Mouse (Mus musculus) limb, embryonic 11.5 days (tissue): ENCODE results near the gene 1700030J22Rik. TPM values are rescaled to one million over a fixed set of nuclear protein-coding genes. Genes with fewer than 3 reads are reported as not detected.

Experiments
- ATAC-seq: fragments of 200-750 bp; cut with Nextera tagmentation; 2 replicates; pipeline ENCODE4 v1.8.0; 2017; ENCODE audit warnings: low read depth; ENCODE audit not compliant: insufficient number of reproducible peaks, low FRiP score, low TSS enrichment
- DNase-seq: peaks from one replicate; pipeline ENCODE4 v3.0.0-alpha.2; 2015; ENCODE audit warnings: low spot score
- H3K27ac ChIP-seq: fragments of 300-500 bp; sonication (generic); replicated peaks from 2 replicates; pipeline ENCODE4 v1.5.1; 2014; ENCODE audit warnings: low read depth, mild to moderate bottlenecking, low read length
- H3K27me3 ChIP-seq: fragments of 300-500 bp; sonication (generic); 2 replicates; pipeline ENCODE4 v1.6.1; 2014; ENCODE audit warnings: mild to moderate bottlenecking, low read length, mixed read lengths; ENCODE audit not compliant: control insufficient read depth, insufficient read depth
- H3K36me3 ChIP-seq: fragments of 300-500 bp; sonication (generic); 2 replicates; pipeline ENCODE4 v1.6.1; 2014; ENCODE audit warnings: mild to moderate bottlenecking, low read length, moderate library complexity, mixed read lengths; ENCODE audit not compliant: control insufficient read depth, insufficient read depth
- H3K4me1 ChIP-seq: fragments of 300-500 bp; sonication (generic); 2 replicates; pipeline ENCODE4 v1.6.1; 2014; ENCODE audit warnings: low read length, mixed read lengths; ENCODE audit not compliant: control insufficient read depth, insufficient read depth
- H3K4me2 ChIP-seq: fragments of 300-500 bp; sonication (generic); 2 replicates; pipeline ENCODE4 v1.6.1; 2014; ENCODE audit warnings: low read depth, mild to moderate bottlenecking, moderate library complexity; ENCODE audit not compliant: severe bottlenecking
- H3K4me3 ChIP-seq: fragments of 300-500 bp; sonication (generic); 2 replicates; pipeline ENCODE4 v1.5.1; 2014; ENCODE audit warnings: low read depth, low read length
- H3K9ac ChIP-seq: fragments of 300-500 bp; sonication (generic); 2 replicates; pipeline ENCODE4 v1.6.1; 2014; ENCODE audit warnings: mild to moderate bottlenecking, low read length
- H3K9me3 ChIP-seq: fragments of 300-500 bp; sonication (generic); 2 replicates; pipeline ENCODE4 v1.6.1; 2016; ENCODE audit warnings: low read length; ENCODE audit not compliant: control insufficient read depth
- whole genome bisulfite sequencing: fragments of 180-500 bp; shearing (Covaris S2); extraction: QIAGEN DNeasy Blood & Tissue Kit; methylation state at CpG from one replicate; pipeline ENCODE4 v1.1.7; 2014; 5-methylcytosine and 5-hydroxymethylcytosine counted together
- polyA plus RNA-seq: library from polyadenylated mRNA; unstranded; fragments of >200 nt; fragmentation: Nextera tagmentation; extraction: Ambion mirVana; gene quantifications from 2 replicates; pipeline ENCODE4 v1.2.1, GENCODE M21; 2014

1700030J22Rik gene
- polyA plus RNA-seq = 2.1 TPM in 2 replicates

DNA sequence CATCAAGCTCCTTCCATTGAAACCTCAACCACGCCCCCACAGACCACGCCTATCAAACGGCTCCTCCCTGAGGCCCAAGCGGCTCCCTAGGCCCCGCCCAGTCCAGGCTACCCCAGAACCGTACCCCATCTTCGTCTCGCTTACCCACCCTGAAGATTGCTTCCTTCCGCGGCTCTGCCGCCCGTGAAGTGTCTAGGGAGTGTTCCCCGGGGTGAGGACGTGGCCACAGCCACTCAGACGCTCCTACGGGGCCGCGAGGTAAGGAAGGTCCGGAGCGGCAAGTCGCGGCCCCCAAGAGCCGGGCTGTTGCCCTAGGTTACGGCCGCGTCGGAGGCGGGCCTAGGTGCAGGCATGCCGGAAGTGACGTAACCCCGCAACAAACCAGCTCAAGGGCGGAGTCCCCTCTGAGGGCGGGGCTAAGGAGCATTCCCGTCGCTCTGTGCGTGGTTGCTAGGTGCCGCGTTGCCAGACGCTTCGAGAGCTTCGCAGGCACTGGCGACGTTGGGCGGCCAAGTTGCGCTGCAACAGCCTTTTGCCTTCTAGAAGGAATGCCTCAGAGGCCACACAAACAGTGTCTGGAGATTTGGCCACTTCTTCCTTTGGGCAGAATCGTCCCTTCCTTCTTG, at the start of gene 1700030J22Rik:
TSS of gene 1700030J22Rik (minus strand) at position 329 of the 626 bp plus-strand sequence.
- H3K9ac ChIP-seq = no peak within 1 kb of the TSS
- no peaks in the 10 kb centered on the region for H3K27me3 ChIP-seq
- peak within 1 kb of the TSS; percentile 69 for H3K4me2 ChIP-seq
- no peaks in the 10 kb centered on the region for H3K4me1 ChIP-seq
- no peaks in the 10 kb centered on the region for H3K9me3 ChIP-seq
- DNase-seq (peak; percentile 99), ATAC-seq (peak; percentile 99)
- H3K36me3 ChIP-seq = no peaks in the 10 kb centered on the region
- no peak within 1 kb of the TSS for H3K27ac ChIP-seq
- whole genome bisulfite sequencing = under 1% methylated on average over 46 of the region's 46 CpGs
- H3K4me3 ChIP-seq = peak within 1 kb of the TSS; percentile 53

GRCm38 (mm10) chr8:117027601-117028000, 48.8 kb upstream of the 1700030J22Rik start:
- H3K4me1 ChIP-seq = no peaks in the 10 kb centered on the region
- H3K4me2 ChIP-seq = no peak overlapping the region
- 86% methylated on average over 5 of the region's 5 CpGs for WGBS
- H3K27ac ChIP-seq = no peak overlapping the region
- H3K27me3 ChIP-seq = no peaks in the 10 kb centered on the region
- H3K36me3 ChIP-seq = no peaks in the 10 kb centered on the region
- H3K9me3 ChIP-seq = no peaks in the 10 kb centered on the region
- no peak for DNase-seq
- no peak overlapping the region for H3K9ac ChIP-seq
- ATAC-seq = no peak
- H3K4me3 ChIP-seq = no peak overlapping the region

DNA sequence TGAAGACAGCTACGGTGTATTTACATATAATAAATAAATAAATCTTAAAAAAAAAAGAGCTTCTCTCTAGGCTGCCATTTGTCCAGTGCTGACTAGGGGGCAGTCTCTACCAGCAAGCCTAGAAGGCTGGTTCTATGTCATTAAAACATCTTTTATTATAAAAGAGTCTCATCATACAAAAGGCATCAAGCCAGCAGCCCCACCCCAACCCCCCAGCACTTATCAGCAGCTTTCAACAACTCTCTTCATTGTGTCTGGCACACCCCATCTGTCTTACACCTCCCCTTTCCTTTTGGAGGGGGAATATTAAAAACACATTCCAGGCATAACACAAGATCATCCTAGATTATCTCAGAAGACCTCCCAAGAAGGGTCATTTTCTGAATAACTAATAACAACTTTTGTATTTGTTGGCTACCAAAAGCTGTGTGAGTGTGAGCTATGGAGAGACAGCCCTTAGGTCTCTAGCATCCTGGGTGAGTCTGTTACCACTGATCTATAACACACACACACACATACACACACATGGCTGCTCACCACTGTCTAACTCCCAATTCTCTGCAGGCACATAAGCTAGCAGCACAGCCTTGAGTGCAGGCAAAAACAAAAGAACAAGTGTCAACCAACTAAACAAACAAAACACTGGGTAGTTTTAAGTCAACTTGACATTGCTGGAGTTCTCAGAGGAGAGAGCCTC, 43.7 kb upstream of the 1700030J22Rik start:
- no peak for DNase-seq
- 87% methylated on average over 1 of the region's 1 CpGs for WGBS
- H3K27me3 ChIP-seq = no peaks in the 10 kb centered on the region
- no peak overlapping the region for H3K4me2 ChIP-seq
- no peaks in the 10 kb centered on the region for H3K36me3 ChIP-seq
- ATAC-seq = no peak
- H3K4me1 ChIP-seq = no peaks in the 10 kb centered on the region
- no peak overlapping the region for H3K4me3 ChIP-seq
- no peak overlapping the region for H3K27ac ChIP-seq
- no peaks in the 10 kb centered on the region for H3K9me3 ChIP-seq
- no peak overlapping the region for H3K9ac ChIP-seq

- 0 out of 2 replicates have a peak, but pooled peaks cover 2% of the 10 kb centered on the region for H3K9me3 ChIP-seq
- WGBS = 80% methylated on average over 18 of the region's 18 CpGs
- no peak overlapping the region for H3K4me3 ChIP-seq
These were observed 40.8 kb upstream of the 1700030J22Rik start for GRCm38 (mm10) chr8:117019323-117020275.

DNA sequence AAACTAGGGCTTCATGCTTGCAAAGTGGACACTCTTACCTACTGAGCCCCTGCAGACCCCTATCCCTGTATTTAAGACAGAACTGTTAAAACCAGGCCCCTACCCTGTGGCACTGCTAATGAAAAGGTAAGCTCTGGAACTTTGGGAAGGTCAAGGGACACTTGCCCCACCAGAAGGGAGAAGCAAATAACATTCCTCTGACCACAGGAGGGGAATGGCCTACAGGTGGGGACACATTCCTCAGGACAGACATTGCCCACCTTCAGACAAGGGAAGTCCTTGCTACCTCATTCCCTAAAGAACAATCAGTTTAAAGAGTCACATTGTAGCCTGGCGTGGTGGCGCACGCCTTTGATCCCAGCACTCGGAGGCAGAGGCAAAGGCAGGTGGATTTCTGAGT, 39.1 kb upstream of the 1700030J22Rik start:
- no peaks in the 10 kb centered on the region for H3K27me3 ChIP-seq
- 94% methylated on average over 4 of the region's 4 CpGs for WGBS
- no peaks in the 10 kb centered on the region for H3K4me1 ChIP-seq
- no peak overlapping the region for H3K9ac ChIP-seq
- H3K9me3 ChIP-seq = 0 out of 2 replicates have a peak, but pooled peaks cover 2% of the 10 kb centered on the region
- H3K36me3 ChIP-seq = no peaks in the 10 kb centered on the region
- DNase-seq (no peak), ATAC-seq (no peak)
- H3K4me3 ChIP-seq = no peak overlapping the region
- no peak overlapping the region for H3K27ac ChIP-seq
- no peak overlapping the region for H3K4me2 ChIP-seq

More at GRCm38 (mm10) chr8:117019323-117020275, 40.8 kb upstream of the 1700030J22Rik start:
- Histone ChIP-seq H3K4me1 (no peaks in the 10 kb centered on the region), H3K9ac (no peak overlapping the region), H3K27me3 (no peaks in the 10 kb centered on the region), H3K27ac (no peak overlapping the region), H3K36me3 (no peaks in the 10 kb centered on the region), H3K4me2 (no peak overlapping the region)
- DNase-seq (no peak), ATAC-seq (no peak)

- H3K27me3 ChIP-seq = no peaks in the 10 kb centered on the region
- H3K27ac ChIP-seq = no peak overlapping the region
- DNase-seq (no peak), ATAC-seq (no peak)
- no peaks in the 10 kb centered on the region for H3K4me1 ChIP-seq
- H3K4me2 ChIP-seq = no peak overlapping the region
- 56% methylated on average over 8 of the region's 8 CpGs for WGBS
- no peak overlapping the region for H3K9ac ChIP-seq
- H3K4me3 ChIP-seq = no peak overlapping the region
- H3K36me3 ChIP-seq = no peaks in the 10 kb centered on the region
- 0 out of 2 replicates have a peak, but pooled peaks cover 2% of the 10 kb centered on the region for H3K9me3 ChIP-seq
These were observed 38.2 kb upstream of the 1700030J22Rik start for GRCm38 (mm10) chr8:117017006-117017405.

- Histone ChIP-seq H3K27me3 (no peaks in the 10 kb centered on the region), H3K4me2 (no peak overlapping the region), H3K27ac (no peak overlapping the region), H3K9ac (no peak overlapping the region), H3K4me3 (no peak overlapping the region), H3K4me1 (no peaks in the 10 kb centered on the region), H3K9me3 (0 out of 2 replicates have a peak, but pooled peaks cover 2% of the 10 kb centered on the region), H3K36me3 (no peaks in the 10 kb centered on the region)
- DNase-seq = no peak
- 62% methylated on average over 4 of the region's 4 CpGs for WGBS
- no peak for ATAC-seq
These were observed 36.9 kb upstream of the 1700030J22Rik start for GRCm38 (mm10) chr8:117015670-117016069.

DNA sequence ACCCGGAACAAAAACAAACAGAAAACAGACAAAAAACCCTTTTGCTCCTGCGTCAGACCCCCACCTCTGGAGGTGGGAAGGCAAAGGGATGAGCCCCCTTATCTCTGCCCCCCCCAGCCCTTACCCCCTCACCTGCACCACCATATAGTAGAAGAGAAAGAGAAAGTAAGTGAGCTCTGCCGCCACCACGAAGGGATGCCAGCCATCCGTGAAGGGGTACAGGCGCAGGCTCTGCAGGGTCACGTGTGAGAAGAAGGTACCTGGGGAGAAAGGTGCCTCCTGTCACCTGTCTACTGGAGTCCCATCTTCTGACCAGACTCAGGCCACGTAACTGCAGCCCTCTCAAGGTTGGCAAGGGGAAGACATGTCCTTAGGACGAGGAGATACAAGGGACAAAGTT, 32.6 kb upstream of the 1700030J22Rik start:
- H3K9ac ChIP-seq = no peak overlapping the region
- no peak for DNase-seq
- H3K27me3 ChIP-seq = no peaks in the 10 kb centered on the region
- no peaks in the 10 kb centered on the region for H3K36me3 ChIP-seq
- WGBS = 86% methylated on average over 9 of the region's 9 CpGs
- no peak overlapping the region for H3K4me3 ChIP-seq
- no peak overlapping the region for H3K4me2 ChIP-seq
- no peak for ATAC-seq
- no peaks in the 10 kb centered on the region for H3K4me1 ChIP-seq
- no peak overlapping the region for H3K27ac ChIP-seq
- H3K9me3 ChIP-seq = 0 out of 2 replicates have a peak, but pooled peaks cover 2% of the 10 kb centered on the region
